Mouse (Mus musculus) MEL (cell line): ENCODE data around the gene 1700029H14Rik. TPM values are rescaled to one million over a fixed set of nuclear protein-coding genes. Genes with fewer than 3 reads are reported as not detected.

Experiments
- DNase-seq: peaks from one replicate; pipeline ENCODE4 v3.0.0; 2011; ENCODE audit warnings: low read depth, low spot score
- H3K27ac ChIP-seq: 2 replicates; pipeline ENCODE4 v1.5.1; 2012; ENCODE audit warnings: low read depth, mild to moderate bottlenecking, control low read depth, low read length, moderate library complexity; ENCODE audit not compliant: control insufficient read depth
- H3K27me3 ChIP-seq, 2 experiments: fragments of 150-350 bp in 1 of 2; sonication (generic) in 1 of 2; 2 replicates each; pipeline ENCODE4 v1.6.1; 2012; ENCODE audit warnings: low read length in 2 of 2, mild to moderate bottlenecking in 2 of 2, improper control_type of control experiment in 1 of 2, moderate library complexity in 1 of 2; ENCODE audit not compliant: insufficient read depth in 2 of 2, control insufficient read depth in 1 of 2
- H3K36me3 ChIP-seq, 2 experiments: 2 replicates each; pipeline ENCODE4 v1.6.1; 2012 to 2014; ENCODE audit warnings: low read length in 2 of 2, improper control_type of control experiment in 1 of 2, inconsistent platforms in 1 of 2, mild to moderate bottlenecking in 1 of 2; ENCODE audit not compliant: insufficient read depth in 2 of 2, control insufficient read depth in 1 of 2
- H3K4me1 ChIP-seq, 2 experiments: fragments of 150-350 bp in 1 of 2; sonication (generic) in 1 of 2; 2 replicates each; pipeline ENCODE4 v1.6.1; 2012; ENCODE audit warnings: low read length in 2 of 2, improper control_type of control experiment in 1 of 2, mild to moderate bottlenecking in 1 of 2; ENCODE audit not compliant: insufficient read depth in 2 of 2, control insufficient read depth in 1 of 2
- H3K4me3 ChIP-seq, 2 experiments: fragments of 150-350 bp in 1 of 2; sonication (generic) in 1 of 2; 2 replicates each; pipeline ENCODE4 v1.5.1; 2012; ENCODE audit warnings: low read depth in 2 of 2, low read length in 2 of 2, mild to moderate bottlenecking in 2 of 2, moderate library complexity in 2 of 2, control low read depth in 1 of 2, improper control_type of control experiment in 1 of 2; ENCODE audit not compliant: control insufficient read depth in 1 of 2, insufficient read depth in 1 of 2
- H3K79me2 ChIP-seq: 2 replicates; pipeline ENCODE4 v1.6.1; 2012; ENCODE audit warnings: mild to moderate bottlenecking, low read length, moderate library complexity; ENCODE audit not compliant: control insufficient read depth, poor library complexity, insufficient read depth
- H3K9ac ChIP-seq: 2 replicates; pipeline ENCODE4 v1.6.1; 2012; ENCODE audit warnings: low read depth, mild to moderate bottlenecking, control low read depth, low read length, moderate library complexity; ENCODE audit not compliant: control insufficient read depth, poor library complexity, severe bottlenecking
- H3K9me3 ChIP-seq: fragments of 150-350 bp; sonication (generic); replicated peaks from 2 replicates; pipeline ENCODE4 v1.6.1; 2012; ENCODE audit warnings: mild to moderate bottlenecking, low read length, improper control_type of control experiment, moderate library complexity; ENCODE audit not compliant: insufficient read depth
- BHLHE40 ChIP-seq: IDR thresholded peaks from 2 replicates; pipeline ENCODE4 v1.6.1; 2012; ENCODE audit warnings: low read depth, mild to moderate bottlenecking, inconsistent platforms, low read length, improper control_type of control experiment, borderline replicate concordance
- CHD1 ChIP-seq: IDR thresholded peaks from 2 replicates; pipeline ENCODE4 v1.6.1; 2012; ENCODE audit warnings: low read depth, mild to moderate bottlenecking, inconsistent platforms, low read length, improper control_type of control experiment
- CHD2 ChIP-seq: IDR thresholded peaks from 2 replicates; pipeline ENCODE4 v1.6.1; 2011; ENCODE audit warnings: low read length, improper control_type of control experiment
- E2F4 ChIP-seq: IDR thresholded peaks from 2 replicates; pipeline ENCODE4 v1.6.1; 2011; ENCODE audit warnings: low read depth, low read length, improper control_type of control experiment, borderline replicate concordance
- ELF1 ChIP-seq: IDR thresholded peaks from 2 replicates; pipeline ENCODE4 v1.6.1; 2014; ENCODE audit warnings: low read depth, mild to moderate bottlenecking, inconsistent platforms, low read length, improper control_type of control experiment, moderate library complexity
- EP300 ChIP-seq, 2 experiments: IDR thresholded peaks; 2 replicates each; pipeline ENCODE4 v1.6.1; 2011; ENCODE audit warnings: improper control_type of control experiment in 2 of 2, low read length in 2 of 2, low read depth in 1 of 2, mild to moderate bottlenecking in 1 of 2
- ETS1 ChIP-seq: IDR thresholded peaks from 2 replicates; pipeline ENCODE4 v1.6.1; 2012; ENCODE audit warnings: low read depth, mild to moderate bottlenecking, inconsistent platforms, low read length, improper control_type of control experiment, moderate library complexity
- GATA1 ChIP-seq: IDR thresholded peaks from 2 replicates; pipeline ENCODE4 v1.6.1; 2011; ENCODE audit warnings: low read depth, low read length, improper control_type of control experiment
- JUND ChIP-seq: IDR thresholded peaks from 2 replicates; pipeline ENCODE4 v1.6.1; 2011; ENCODE audit warnings: low read depth, mild to moderate bottlenecking, improper control_type of control experiment, low read length
- KAT2A ChIP-seq: conservative IDR thresholded peaks from 2 replicates; pipeline ENCODE4 v1.6.1; 2012; ENCODE audit warnings: low read depth, low read length, improper control_type of control experiment, inconsistent platforms
- MAFK ChIP-seq: IDR thresholded peaks from 2 replicates; pipeline ENCODE4 v1.6.1; 2011; ENCODE audit warnings: low read depth, mild to moderate bottlenecking, low read length, improper control_type of control experiment, borderline replicate concordance
- MAZ ChIP-seq: IDR thresholded peaks from 2 replicates; pipeline ENCODE4 v1.6.1; 2012; ENCODE audit warnings: low read depth, mild to moderate bottlenecking, inconsistent platforms, low read length, improper control_type of control experiment
- MXI1 ChIP-seq: IDR thresholded peaks from 2 replicates; pipeline ENCODE4 v1.6.1; 2011; ENCODE audit warnings: mild to moderate bottlenecking, low read depth, low read length, improper control_type of control experiment
- NELFE ChIP-seq: IDR thresholded peaks from 2 replicates; pipeline ENCODE4 v1.6.1; 2011; ENCODE audit warnings: low read depth, low read length, improper control_type of control experiment
- POLR2A ChIP-seq, 2 experiments: IDR thresholded peaks; 2 replicates each; pipeline ENCODE4 v1.6.1; 2011 to 2012; ENCODE audit warnings: low read length in 2 of 2, mild to moderate bottlenecking in 2 of 2, control low read depth in 1 of 2, improper control_type of control experiment in 1 of 2, low read depth in 1 of 2, moderate library complexity in 1 of 2; ENCODE audit not compliant: control insufficient read depth in 1 of 2, insufficient read depth in 1 of 2, poor library complexity in 1 of 2
- POLR2AphosphoS2 ChIP-seq: IDR thresholded peaks from 2 replicates; pipeline ENCODE4 v1.6.1; 2011; ENCODE audit warnings: low read length, improper control_type of control experiment
- SIN3A ChIP-seq: IDR thresholded peaks from 2 replicates; pipeline ENCODE4 v1.6.1; 2012; ENCODE audit warnings: low read length, improper control_type of control experiment, inconsistent platforms
- TBP ChIP-seq: IDR thresholded peaks from 2 replicates; pipeline ENCODE4 v1.8.0; 2011; ENCODE audit warnings: low read depth, low read length, improper control_type of control experiment
- TCF12 ChIP-seq: IDR thresholded peaks from 2 replicates; pipeline ENCODE4 v1.6.1; 2014; ENCODE audit warnings: low read depth, mild to moderate bottlenecking, inconsistent platforms, low read length, improper control_type of control experiment, moderate library complexity
- USF1 ChIP-seq: IDR thresholded peaks from 2 replicates; pipeline ENCODE4 v1.6.1; 2014; ENCODE audit warnings: low read depth, mild to moderate bottlenecking, inconsistent platforms, low read length, improper control_type of control experiment, moderate library complexity
- ZC3H11A ChIP-seq: IDR thresholded peaks from 2 replicates; pipeline ENCODE4 v1.6.1; 2012; ENCODE audit warnings: low read depth, mild to moderate bottlenecking, inconsistent platforms, low read length, improper control_type of control experiment
- ZKSCAN1 ChIP-seq: IDR thresholded peaks from 2 replicates; pipeline ENCODE4 v1.6.1; 2012; ENCODE audit warnings: low read depth, mild to moderate bottlenecking, inconsistent platforms, low read length, improper control_type of control experiment, moderate library complexity
- ZMIZ1 ChIP-seq: IDR thresholded peaks from 2 replicates; pipeline ENCODE4 v1.6.1; 2012; ENCODE audit warnings: low read depth, mild to moderate bottlenecking, inconsistent platforms, low read length, improper control_type of control experiment, moderate library complexity
- ZNF384 ChIP-seq: IDR thresholded peaks from 2 replicates; pipeline ENCODE4 v1.6.1; 2012; ENCODE audit warnings: low read depth, mild to moderate bottlenecking, inconsistent platforms, low read length, improper control_type of control experiment
- polyA plus RNA-seq, 2 experiments: library from polyadenylated mRNA; stranded (reverse) in 1 of 2; unstranded in 1 of 2; fragments of >175 nt in 1 of 2; fragments of >200 nt in 1 of 2; gene quantifications; 2 replicates each; pipeline versions ENCODE4 v1.2.1 to v1.2.4; 2012; ENCODE audit warnings: low replicate concordance in 2 of 2, low read depth in 1 of 2; ENCODE audit not compliant: insufficient read length in 2 of 2, insufficient read depth in 1 of 2, missing spikeins in 1 of 2
- total RNA-seq: library from RNA; depleted of rRNA; stranded (reverse); fragments of 300-350 nt; gene quantifications from 2 replicates; pipeline ENCODE4 v1.2.3, GENCODE M21; 2012

Gene 1700029H14Rik
- total and polyA plus RNA-seq, 3 experiments, result 0.06 TPM; not detected in 2

- TF ChIP-seq GATA1 (no peak), CHD1 (no peak), ZMIZ1 (no peak), TBP (no peak), POLR2AphosphoS2 (no peak), SIN3A (no peak), KAT2A (no peak), POLR2A (IDR thresholded peaks at IDR 0.05; ENCODE audit: control insufficient read depth in 1 of 2, insufficient read depth in 1 of 2, low read depth in 1 of 2, low read length in 2 of 2, poor library complexity in 1 of 2) (no peak), CHD2 (no peak), NELFE (no peak), JUND (no peak)
- DNase-seq, result no peak
- Histone ChIP-seq H3K79me2 (no peaks in the 10 kb centered on the region), H3K4me3 (no peak overlapping the region), H3K9ac (no peak overlapping the region), H3K27me3 (no peaks in the 10 kb centered on the region), H3K27ac (no peak overlapping the region), H3K4me1 (no peaks in the 10 kb centered on the region), H3K36me3 (no peaks in the 10 kb centered on the region; a peak in 1 of 4 replicates), H3K9me3 (no peaks in the 10 kb centered on the region)
Observed at GRCm38 (mm10) chr8:13609971-13610370, 47.7 kb upstream of the 1700029H14Rik start.

- H3K9me3 ChIP-seq, result no peaks in the 10 kb centered on the region
- H3K27me3 ChIP-seq, result no peaks in the 10 kb centered on the region
Observed at GRCm38 (mm10) chr8:13608946-13609345, 46.7 kb upstream of the 1700029H14Rik start.

GRCm38 (mm10) chr8:13605920-13606480 lies 43.7 kb upstream of the 1700029H14Rik start:
- H3K79me2 ChIP-seq, result no peaks in the 10 kb centered on the region
- H3K4me3 ChIP-seq, result no peak overlapping the region
- peak; percentile 37 for DNase-seq
- H3K9me3 ChIP-seq, result no peaks in the 10 kb centered on the region
- H3K4me1 ChIP-seq, result no peaks in the 10 kb centered on the region
- H3K27ac ChIP-seq, result no peak overlapping the region
- no peak overlapping the region for H3K9ac ChIP-seq
- no peak for TF ChIP-seq POLR2A (IDR thresholded peaks at IDR 0.05; ENCODE audit: control insufficient read depth in 1 of 2, insufficient read depth in 1 of 2, low read depth in 1 of 2, low read length in 2 of 2, poor library complexity in 1 of 2)
- TF ChIP-seq POLR2AphosphoS2, result no peak
- TF ChIP-seq JUND, result no peak
- no peak for TF ChIP-seq CHD1
- no peak for TF ChIP-seq NELFE
- no peak for TF ChIP-seq E2F4
- TF ChIP-seq TCF12, result no peak
- TF ChIP-seq ZKSCAN1, result no peak
- H3K36me3 ChIP-seq, result no peaks in the 10 kb centered on the region
- no peaks in the 10 kb centered on the region for H3K27me3 ChIP-seq

More at GRCm38 (mm10) chr8:13608946-13609345, 46.7 kb upstream of the 1700029H14Rik start:
- Histone ChIP-seq H3K36me3 (no peaks in the 10 kb centered on the region; a peak in 1 of 4 replicates), H3K79me2 (no peaks in the 10 kb centered on the region), H3K4me3 (no peak overlapping the region), H3K27ac (no peak overlapping the region), H3K4me1 (no peaks in the 10 kb centered on the region), H3K9ac (no peak overlapping the region)
- no peak for DNase-seq
- TF ChIP-seq MAZ (no peak), ZC3H11A (no peak), ZMIZ1 (no peak), ELF1 (no peak), ZNF384 (no peak), MAFK (no peak), KAT2A (no peak), USF1 (no peak), MXI1 (no peak), ETS1 (no peak), EP300 (IDR thresholded peaks at IDR 0.05; ENCODE audit: low read depth in 1 of 2, low read length in 2 of 2) (no peak), BHLHE40 (no peak)
